Comparison of ENCODE assay signal across 10 mouse cellular contexts in the genomic region with DNA sequence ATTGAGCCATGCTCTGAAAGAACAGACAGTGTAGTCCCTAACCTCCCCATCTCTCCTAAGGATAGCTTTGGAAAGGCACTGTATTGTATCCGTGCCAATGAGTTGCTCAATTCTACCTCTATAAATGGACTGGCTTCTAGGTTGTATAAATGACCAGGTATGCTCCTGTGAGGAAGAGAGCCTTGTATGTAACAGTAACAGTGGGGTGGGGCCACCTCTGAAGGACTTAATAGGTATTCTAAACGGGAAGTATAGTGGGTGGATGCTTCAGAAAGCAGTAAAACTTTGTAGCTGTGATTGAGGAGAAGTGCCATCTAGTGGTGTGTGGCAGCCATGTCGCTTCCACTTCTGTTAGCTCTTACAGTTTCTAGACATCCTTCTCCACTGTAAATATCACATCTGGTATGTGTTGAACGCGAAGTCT. TPM values are rescaled to one million over a fixed set of nuclear protein-coding genes. Genes with fewer than 3 reads are reported as not detected.
DNase-seq lines count a peak whose midpoint lies in the region; ATAC-seq and TF ChIP-seq lines count a peak whose summit lies in the region.
"Had no signal": no experiment of that assay in that cellular context is flagged by ENCODE, and none has a peak within 500 bp of the region (broad histone marks: within the 10 kb centered on the region; RNA-seq: fewer than 3 reads in every experiment).

No protein-coding gene starts in this region.

- no peak overlapping the region for H3K27ac ChIP-seq in liver, adult 2 months (replicated peaks; ENCODE audit: insufficient read depth, low read depth, low read length)
- H3K27ac ChIP-seq in intestine, embryonic 16.5 days (ENCODE audit: low read length): peak overlapping the region; percentile 2; the same call in 1 of the 2 replicates

- peaks cover 14% of the 10 kb centered on the region; the same call in 1 of the 2 replicates for H3K36me3 ChIP-seq in liver, adult 2 months (ENCODE audit: control insufficient read depth, insufficient read depth, low read length)
- no peaks in the 10 kb centered on the region for H3K36me3 ChIP-seq in intestine, embryonic 16.5 days (ENCODE audit: control insufficient read depth, insufficient read depth, low read length)

- H3K4me1 ChIP-seq in liver, adult 2 months (ENCODE audit: control insufficient read depth, insufficient read depth, low read length): peaks cover 2% of the 10 kb centered on the region; the same call in 1 of the 2 replicates
- H3K4me1 ChIP-seq in intestine, embryonic 16.5 days (ENCODE audit: control insufficient read depth, insufficient read depth, low read length): peaks cover 18% of the 10 kb centered on the region

- TF ChIP-seq CTCF in liver, adult 2 months (IDR thresholded peaks at IDR 0.05; ENCODE audit: low read depth, low read length): peak; percentile 62

- no peak overlapping the region for H3K4me3 ChIP-seq in liver, adult 2 months (ENCODE audit: insufficient read depth, low read depth, low read length)
- no peak overlapping the region for H3K4me3 ChIP-seq in intestine, embryonic 16.5 days (ENCODE audit: low read length)
- H3K4me3 ChIP-seq: myocyte had no signal

- 49% methylated on average over 5 of the region's 5 CpGs for WGBS in liver, adult 2 months
- WGBS in intestine, embryonic 16.5 days: 31% methylated on average over 5 of the region's 5 CpGs

- H3K9me3 ChIP-seq in intestine, embryonic 16.5 days (ENCODE audit: control insufficient read depth, low read length): no peaks in the 10 kb centered on the region

- no peak overlapping the region for H3K9ac ChIP-seq in liver, adult 2 months (ENCODE audit: low read depth, low read length)
- no peak overlapping the region for H3K9ac ChIP-seq in intestine, embryonic 16.5 days (ENCODE audit: low read depth, low read length)

- H3K27me3 ChIP-seq in liver, adult 2 months (ENCODE audit: control insufficient read depth, insufficient read depth, low read length): no peaks in the 10 kb centered on the region
- no peaks in the 10 kb centered on the region for H3K27me3 ChIP-seq in intestine, embryonic 16.5 days (replicated peaks; ENCODE audit: control insufficient read depth, insufficient read depth, low read length)

- H3K4me2 ChIP-seq in intestine, embryonic 16.5 days (ENCODE audit: low read depth, low read length): no peak overlapping the region

- TF ChIP-seq POLR2A in liver, adult 2 months (IDR thresholded peaks at IDR 0.05; ENCODE audit: extremely low read depth, insufficient read depth, low read length): no peak

- 0 out of 2 replicates have a peak, but pooled peaks have one; percentile 45 for ATAC-seq in common myeloid progenitor, adult 5-6 weeks (replicated peaks; ENCODE audit: low read depth, poor library complexity, severe bottlenecking)
- peak; percentile 59 for ATAC-seq in intestine, embryonic 16.5 days

- no peaks in the 10 kb centered on the region for H3K79me2 ChIP-seq in liver, adult 2 months (ENCODE audit: control insufficient read depth, insufficient read depth, low read length)

- DNase-seq in liver, adult 2 months (ENCODE audit: extremely low read depth, low read depth, low spot score): peak; percentile 80
- no peak for DNase-seq in liver
- DNase-seq in lung, postnatal 36 days: peak; percentile 63
- no peak for DNase-seq in ovary, postnatal 36 days (ENCODE audit: low spot score)
- DNase-seq in thymus, postnatal 25 days: no peak
- DNase-seq: thymus, postnatal 36 days had no signal

RNA-seq across cellular contexts. Expression of a gene that starts 24.5 kb away (rescaled TPM):
- not detected in 2 replicates for total RNA-seq in liver, adult 2 months (2014; rRNA removed)
- polyA plus RNA-seq in liver, adult 2 months (2012; rRNA removed): not detected in 2 replicates
- not detected in 2 replicates for total RNA-seq in common myeloid progenitor, adult 5-6 weeks (2017)
- 0.10 and 0.11 TPM in 2 replicates for polyA plus RNA-seq in intestine, embryonic 16.5 days (2015; fragmentation: Nextera tagmentation; extraction: Ambion mirVana)
- total RNA-seq: heart, postnatal 10 days had no signal

RNA-seq across cellular contexts. Expression of a gene that starts 53.7 kb away (rescaled TPM):
- total RNA-seq in liver, adult 2 months (2014; rRNA removed): 0.37 and 0.67 TPM in 2 replicates
- 0.05 TPM in 1 of 2 replicates, not detected in the other for polyA plus RNA-seq in liver, adult 2 months (2012; rRNA removed)
- total RNA-seq in common myeloid progenitor, adult 5-6 weeks (2017): not detected in 2 replicates
- 9.7 and 11.0 TPM in 2 replicates for polyA plus RNA-seq in intestine, embryonic 16.5 days (2015; fragmentation: Nextera tagmentation; extraction: Ambion mirVana)

Comparison
In these comparisons a context has a peak if more than half of its experiments do, and no peak if none do; other contexts are left out.
1. DNase-seq: peak in liver, adult 2 months (single experiment) and lung, postnatal 36 days (single experiment); none in liver (single experiment), ovary, postnatal 36 days (single experiment) and thymus, postnatal 25 days (single experiment).